Mouse (Mus musculus) urinary bladder, postnatal 14 days (tissue): Measurements from ENCODE around the gene Slc22a14.
"Not testable (repeated sequence)": the region's sequence is repeated elsewhere in the genome, so short reads cannot be mapped to it uniquely, and the experiment has no call there.

Source experiments
- DNase-seq: peaks from one replicate; pipeline ENCODE4 v3.0.0; 2021; ENCODE audit warnings: low spot score

Gene Slc22a14

DNA sequence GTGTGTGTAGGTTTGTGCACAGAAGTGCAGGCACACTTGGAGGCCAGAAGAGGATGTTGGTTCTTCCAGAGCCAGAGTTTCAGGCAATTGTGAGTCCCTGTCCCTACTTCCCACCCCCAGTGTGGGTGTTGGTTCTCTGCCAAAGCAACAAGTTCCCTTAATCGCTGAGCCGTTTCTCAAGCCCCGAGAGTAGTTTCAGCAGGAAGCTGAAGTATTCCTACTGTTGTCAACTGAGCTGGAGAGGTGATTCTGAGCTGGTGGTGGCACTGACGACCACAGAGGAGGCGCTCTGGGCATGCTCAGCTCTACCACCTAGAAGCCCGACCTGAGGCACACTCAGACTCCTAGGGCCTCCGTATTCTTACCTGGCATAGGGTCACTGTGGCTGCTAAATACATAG is at the start of gene Slc22a14:
Gene Slc22a14, minus strand, starts transcription at position 270 of the 400 bp plus-strand sequence.
- DNase-seq = no peak

DNA sequence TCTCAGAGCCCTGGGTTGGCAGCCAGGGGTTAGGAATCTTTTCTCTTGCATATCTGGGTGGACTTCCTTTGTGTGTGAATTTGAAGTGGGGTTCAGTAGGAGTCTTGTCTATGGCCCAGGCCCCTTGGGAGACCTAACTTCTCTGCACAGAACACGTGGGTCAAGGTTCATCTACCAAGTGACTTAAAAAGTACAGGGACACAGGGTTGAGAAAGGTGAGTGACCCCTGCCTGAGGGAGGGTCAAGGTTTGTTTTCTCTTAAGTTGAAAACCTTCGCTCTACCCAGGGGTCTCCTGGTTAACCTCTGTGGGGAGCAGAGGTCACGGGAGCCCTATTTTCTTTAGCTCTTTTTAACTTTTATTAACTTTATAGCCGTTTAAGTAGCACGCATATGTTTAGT is 44.5 kb upstream of the Slc22a14 start:
- no peak for DNase-seq

DNA sequence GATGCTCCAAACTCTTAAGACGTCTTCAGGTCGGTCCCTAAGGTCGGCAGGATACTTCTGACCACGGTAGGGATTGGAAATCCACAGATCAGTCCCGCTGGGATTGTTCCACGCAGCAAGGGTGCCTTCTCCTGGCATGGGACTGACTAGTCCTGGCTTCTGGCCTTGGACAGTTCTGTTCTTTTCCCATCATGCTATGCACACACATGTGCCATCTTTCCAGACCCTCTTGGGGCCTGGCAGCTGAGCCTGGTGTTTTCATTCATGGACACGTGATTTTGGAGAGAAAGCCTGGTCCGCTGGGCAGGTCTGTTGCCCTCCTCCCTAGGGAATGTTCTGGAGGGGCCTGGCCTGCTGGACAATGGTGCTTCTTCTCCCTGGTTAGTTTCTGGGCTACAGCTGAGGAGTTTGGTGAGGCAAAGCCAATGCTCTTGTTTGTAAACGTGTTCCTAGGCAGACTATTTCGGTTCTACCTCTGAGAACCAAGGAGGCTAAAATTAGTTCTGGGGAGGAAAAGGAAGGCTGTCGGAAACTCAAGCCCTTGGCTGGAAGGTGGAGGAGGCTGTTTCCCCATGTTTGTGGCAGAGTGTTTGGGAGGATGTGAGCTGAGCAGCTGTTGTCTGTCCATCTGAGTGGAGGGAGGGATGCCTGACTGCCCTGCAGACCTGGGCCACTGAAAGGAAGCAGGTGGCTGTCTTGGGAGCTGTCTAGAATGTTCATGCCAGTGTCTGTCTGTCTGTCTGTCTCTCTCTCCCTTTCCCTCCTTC is 43.7 kb upstream of the Slc22a14 start:
- no peak for DNase-seq

DNA sequence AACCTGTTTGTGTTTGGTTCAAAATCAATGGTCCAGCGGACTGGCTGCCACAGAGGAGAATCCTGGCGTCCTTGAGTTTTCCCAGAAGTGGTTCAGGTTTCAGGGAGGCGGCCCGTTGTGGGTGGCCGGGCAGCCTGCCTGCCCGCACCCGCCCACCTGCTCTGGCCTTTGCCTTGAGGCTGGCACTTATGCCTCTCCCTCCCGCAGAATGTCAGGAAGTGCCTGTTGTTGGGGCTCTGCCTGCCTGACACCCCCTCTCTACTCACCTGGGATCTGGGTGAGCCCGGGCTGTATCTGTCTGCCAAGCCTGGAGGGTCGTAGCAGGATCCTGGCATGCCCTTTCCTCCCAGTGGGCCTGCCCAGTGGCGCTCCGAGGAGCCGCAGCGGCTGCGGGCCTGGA is 42.5 kb upstream of the Slc22a14 start:
- DNase-seq = no peak

DNA sequence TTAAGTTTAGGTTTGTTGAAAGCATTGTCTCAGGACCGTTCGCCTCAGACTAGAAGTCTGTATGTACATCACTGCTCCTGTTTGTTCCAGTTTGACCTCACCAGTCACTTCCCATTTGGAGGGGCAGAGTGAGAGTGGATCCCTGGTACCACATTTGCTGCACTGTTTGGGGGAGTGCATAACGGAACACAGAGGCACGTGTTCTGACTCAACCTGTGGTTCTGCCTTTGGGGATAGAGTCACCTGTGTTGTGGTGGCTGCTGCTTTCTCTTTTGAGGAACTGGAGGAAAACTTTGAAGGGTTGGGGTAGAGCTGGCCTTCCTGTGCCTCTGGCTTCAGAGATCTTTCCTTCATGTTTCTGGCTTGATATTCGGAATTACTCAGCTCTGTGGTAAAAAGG is 38.7 kb upstream of the Slc22a14 start:
- no peak for DNase-seq

DNA sequence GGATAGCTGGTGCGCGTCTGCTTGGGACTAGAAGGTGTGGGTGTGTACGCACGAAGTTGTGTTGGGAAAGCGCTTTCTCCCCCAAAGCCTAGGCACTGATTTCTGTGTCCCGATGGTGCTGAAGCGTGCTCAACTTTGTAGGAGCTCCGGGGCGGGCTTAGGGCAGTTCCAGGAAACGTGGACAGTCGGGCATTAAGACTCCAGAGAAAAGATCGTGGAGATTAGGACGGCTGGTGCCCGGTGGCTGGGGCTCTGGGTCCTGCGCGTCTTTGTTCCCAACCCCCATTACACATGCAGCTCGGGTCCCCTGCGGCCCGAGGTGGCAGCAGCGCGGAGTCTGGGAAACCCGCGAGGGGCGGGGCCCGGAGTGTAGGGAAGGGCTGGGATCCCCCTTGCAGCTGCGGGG is 37.9 kb upstream of the Slc22a14 start:
- peak; percentile 24 for DNase-seq

DNA sequence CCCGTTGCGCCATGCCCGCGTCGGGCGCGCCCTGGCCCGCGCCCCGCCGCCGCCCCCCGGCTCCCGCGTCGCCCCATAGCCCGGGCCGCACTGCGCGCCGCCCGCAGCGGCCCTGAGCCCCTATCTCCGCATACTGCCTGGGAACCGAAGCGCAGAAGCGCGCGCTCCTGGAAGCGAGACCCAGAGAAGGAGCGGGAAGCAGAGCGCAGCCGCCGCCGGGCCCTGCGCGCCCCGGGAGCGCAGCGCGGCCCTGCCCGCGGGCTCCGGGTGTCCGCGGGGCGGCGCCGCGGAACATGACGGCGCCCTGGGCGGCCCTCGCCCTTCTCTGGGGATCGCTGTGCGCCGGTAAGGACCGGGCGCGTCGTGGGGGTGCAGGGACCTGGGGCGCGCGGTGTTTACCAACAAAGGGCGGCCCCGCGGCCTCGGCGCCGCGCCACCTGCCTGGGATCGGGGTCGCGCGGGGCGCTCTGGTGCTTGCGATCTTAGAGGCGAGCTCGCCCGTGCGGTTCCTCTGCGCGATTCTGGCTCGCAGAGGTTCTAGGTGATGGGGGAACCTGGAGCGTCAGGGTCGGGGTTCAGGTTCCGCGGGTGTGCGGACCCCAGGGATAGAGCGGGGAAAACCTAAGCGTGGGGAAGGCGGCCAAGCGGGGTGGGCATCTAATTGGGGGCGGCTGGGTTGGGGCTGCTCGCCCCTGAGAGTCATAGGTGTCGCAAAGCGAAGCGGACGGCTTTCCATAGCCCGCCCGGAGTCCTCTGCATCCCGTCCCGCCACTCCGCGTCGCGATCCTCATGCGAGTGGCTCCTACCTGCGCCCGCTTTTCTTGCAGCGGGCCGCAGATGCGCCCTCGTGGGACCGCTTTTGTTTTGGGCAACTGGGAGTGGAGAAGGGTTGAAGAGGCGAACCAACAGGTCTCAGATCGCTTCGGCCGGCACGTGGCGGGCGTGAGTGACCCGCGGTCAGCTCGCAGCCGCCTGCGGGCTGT is 37.2 kb upstream of the Slc22a14 start:
- DNase-seq = peak; percentile 42

DNA sequence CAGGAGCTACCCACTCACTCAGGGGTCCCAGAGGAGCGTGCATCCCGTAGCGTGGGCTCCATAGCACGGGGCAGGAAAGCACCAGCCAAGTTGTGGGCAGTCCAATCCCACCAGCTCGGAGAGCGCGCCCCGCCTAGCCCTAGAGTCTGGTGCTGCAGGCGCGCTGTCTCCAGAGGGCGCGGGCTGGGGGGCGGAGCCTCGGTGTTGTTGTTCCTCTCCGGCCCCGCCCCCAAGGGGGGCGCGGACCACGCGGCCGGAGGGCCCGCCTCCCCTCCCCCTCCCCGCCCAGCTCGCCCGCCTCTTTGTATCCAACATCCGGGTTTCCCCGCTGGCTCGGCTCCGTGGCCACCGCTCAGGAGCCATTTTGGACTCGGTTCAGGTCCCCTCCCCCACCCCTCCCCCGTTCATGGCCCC is 36.5 kb upstream of the Slc22a14 start, which contains the start of gene Acvr2b:
Gene Acvr2b, plus strand, starts transcription at position 318 of the 414 bp plus-strand sequence.
- peak; percentile 96 for DNase-seq

DNA sequence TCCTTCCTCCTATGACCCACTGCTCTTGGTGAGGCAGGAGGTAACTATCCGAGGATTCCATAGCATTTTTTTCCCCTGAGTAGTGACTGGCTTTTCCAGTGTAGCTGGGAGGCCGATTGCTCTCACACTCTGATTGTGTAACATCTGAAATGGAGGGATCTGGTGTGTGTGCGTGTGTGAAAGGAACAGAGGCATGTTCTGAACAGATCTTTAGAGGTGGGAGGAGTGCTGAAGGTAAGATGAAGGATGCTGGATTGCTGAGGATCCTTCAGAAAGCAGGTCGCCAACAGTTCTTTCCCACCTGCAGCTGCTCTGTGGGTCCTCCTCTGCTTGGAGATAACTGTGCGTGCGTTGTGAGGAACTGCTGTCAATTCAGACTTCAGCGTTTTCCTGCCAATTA is 36.0 kb upstream of the Slc22a14 start:
- no peak for DNase-seq

DNA sequence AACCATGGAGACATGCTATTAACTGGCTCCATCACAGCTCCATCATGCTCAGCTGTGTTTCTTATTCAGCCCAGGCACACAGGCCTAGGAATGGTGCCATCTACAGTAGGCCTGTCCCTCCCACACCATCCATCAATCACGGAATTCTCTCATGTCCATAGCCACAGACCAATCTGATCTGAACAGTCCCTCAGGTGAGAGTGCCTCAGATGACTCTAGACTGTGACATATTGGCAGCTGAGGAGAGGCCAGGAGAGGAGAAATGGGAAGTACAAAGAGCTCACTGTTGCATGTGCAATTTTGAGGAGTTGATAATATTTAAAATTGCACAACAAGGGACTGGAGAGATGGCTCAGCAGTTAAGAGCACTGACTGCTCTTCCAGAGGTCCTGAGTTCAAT is 29.5 kb upstream of the Slc22a14 start:
- DNase-seq = no peak

DNA sequence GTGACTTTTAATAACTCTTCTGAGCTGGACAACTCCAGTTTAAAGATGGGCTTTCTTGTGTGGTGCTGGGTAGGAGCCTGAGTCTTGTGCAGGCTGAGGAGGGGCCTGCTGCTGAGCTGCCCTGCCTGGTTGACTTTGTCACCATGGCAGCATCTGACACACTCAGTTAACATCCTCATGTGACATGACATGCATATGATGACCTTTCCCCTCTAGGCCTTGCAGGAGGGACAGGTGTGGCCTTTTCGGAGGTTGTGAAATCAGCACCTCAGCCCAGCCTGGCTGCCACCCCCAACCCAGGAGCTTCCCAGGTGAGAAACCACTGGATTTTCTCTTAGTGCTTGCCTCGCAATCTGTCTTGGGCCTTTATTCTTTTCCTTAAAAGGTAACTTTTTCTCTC is 24.9 kb upstream of the Slc22a14 start:
- no peak for DNase-seq

DNA sequence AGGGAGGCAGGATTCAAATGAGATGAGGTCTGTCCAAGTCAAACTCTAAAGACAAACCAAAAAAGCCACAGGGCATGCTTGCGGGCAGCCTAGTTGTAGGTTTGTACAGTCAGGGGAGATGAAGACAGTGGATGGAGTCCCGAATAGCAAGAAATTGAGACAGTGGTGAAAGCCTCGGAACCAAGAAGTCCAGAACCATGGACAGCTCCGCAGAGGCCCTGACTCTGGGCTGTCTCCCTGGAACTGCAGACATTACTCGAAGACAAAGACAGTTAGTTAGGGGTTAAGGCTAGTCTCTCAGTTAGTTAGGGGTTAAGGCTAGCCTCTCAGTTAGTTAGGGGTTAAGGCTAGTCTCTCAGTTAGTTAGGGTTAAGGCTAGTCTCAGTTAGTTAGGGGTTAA is 23.6 kb upstream of the Slc22a14 start:
- DNase-seq = peak; percentile 16

DNA sequence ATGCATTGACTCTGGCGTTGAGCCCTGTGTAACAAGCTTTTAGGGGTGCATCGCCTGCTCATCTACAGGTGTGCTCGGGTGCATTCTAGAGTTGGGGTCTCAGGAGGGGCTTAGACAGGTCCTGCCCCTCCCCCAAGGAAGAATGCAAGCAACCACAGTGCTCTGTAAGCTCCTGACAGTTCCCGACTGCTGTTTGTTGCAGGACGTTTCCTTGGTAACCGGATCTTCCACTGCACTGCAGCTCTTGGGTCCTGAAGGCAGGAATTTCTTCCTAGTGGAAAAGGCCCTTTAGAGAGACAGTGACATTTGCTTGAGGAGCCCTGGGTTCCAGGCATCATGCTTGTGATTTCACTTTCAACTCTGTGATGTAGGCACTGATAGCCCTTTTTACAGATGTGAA is 17.2 kb upstream of the Slc22a14 start:
- DNase-seq = no peak

DNA sequence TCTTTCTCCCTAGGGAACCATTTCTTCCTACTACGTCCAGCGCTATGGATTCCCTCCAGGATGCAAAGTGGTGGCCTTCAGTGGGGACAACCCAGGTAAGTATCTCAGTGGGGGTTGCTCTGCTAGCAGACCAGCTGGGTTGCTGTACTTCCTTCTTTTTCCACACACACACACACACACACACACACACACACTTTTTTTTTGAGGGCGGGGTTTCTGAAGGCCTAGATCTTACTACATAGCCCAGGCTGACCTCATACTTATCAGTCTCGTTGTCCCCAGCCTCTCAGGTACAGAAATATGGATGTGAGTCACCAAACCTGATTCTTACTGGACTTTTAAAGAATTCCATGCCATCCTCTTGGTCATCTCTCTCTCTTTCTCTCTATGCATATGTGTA is 12.9 kb upstream of the Slc22a14 start:
- DNase-seq = no peak

DNA sequence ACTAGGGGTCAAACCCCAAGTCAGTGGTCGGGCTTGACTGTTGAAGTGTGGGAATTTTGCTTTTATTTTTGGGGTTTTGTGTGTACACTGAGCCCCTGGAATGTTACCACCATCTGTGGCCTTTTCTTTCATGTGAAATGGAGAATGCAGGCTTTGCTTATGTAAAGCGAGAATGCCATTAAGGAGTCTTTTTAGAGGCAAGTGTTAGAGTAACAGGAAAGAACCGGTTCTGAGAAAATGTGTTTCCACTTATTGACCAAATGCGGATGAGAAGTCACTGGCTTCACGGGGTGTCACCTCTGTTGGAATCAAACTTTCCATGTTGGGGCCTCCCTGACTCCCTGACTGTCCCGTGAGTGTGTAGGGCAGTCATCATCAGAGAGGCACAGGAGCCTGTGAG is 10.2 kb upstream of the Slc22a14 start:
- DNase-seq = no peak

DNA sequence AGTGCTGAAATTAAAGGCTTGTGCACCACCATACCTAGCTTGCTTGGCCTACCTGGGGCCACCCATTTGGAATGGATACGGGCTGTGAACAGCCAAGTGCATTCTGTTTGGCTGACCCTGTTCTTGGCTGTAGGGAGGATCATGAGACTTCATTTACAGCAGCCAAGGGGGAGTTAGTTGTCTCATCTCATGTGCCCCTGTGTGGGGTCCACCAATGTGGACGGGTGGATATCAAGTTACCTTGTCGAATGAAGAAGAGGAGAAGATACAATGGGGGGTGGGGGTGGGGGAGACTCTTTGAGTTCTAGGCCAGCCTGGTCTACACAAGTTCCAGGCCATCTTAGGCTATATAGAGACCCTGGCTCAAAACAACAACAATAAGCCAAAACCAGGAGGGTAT is 9.7 kb upstream of the Slc22a14 start:
- DNase-seq = no peak

DNA sequence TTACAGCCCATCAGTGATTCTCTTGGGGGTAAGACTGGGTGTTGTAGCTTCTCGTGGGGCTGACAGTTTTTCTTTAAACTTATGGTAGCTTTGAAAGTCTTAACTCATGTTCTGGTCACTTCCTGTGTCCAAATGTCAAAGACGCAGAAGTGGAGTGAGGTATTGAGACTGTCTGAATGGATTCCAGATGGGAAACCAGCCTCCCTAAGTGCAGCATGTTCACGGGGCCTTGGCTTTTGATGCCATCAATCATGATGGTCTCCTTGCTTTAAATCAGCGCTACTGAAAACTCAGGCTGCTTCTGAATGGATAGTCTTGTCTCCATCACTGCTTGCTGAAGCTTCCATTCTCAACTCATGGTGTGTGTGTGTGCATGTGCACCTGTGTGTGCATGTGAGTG is 5.9 kb upstream of the Slc22a14 start:
- no peak for DNase-seq

DNA sequence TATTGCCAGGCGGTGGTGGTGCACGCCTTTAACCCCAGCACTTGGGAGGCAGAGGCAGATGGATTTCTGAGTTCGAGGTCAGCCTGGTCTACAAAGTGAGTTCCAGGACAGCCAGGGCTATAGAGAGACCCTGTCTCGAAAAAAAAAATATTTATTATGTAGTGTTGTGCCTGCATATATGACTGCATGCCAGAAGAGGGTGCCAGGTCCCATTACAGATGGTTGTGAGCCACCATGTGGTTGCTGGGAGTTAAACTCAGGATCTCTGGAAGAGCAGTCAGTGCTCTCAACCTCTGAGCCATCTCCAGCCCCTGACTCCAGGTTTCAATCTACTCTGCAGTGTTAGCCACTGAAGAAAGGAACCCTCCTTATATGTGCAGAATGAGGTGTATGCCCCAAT is 5.4 kb upstream of the Slc22a14 start:
- not testable (repeated sequence) for DNase-seq

DNA sequence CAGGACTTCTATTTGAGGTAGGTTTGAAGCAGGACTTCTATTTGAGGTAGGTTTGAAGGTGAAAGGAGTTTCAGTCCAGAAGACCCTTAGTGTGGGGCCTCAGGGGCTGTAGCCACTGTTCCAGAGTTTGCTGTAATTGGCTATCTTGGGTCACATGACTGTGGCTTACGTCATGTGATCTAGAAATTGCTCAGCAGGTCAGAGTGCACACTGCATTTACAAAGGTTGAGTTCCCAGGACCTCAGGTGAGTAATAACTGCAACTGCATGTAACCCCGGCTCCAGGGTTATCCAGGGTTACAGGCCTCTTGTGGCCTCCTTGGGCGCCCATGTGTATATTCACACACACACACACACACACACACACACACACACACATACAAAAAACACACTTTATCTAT is 3.0 kb upstream of the Slc22a14 start:
- DNase-seq = no peak

DNA sequence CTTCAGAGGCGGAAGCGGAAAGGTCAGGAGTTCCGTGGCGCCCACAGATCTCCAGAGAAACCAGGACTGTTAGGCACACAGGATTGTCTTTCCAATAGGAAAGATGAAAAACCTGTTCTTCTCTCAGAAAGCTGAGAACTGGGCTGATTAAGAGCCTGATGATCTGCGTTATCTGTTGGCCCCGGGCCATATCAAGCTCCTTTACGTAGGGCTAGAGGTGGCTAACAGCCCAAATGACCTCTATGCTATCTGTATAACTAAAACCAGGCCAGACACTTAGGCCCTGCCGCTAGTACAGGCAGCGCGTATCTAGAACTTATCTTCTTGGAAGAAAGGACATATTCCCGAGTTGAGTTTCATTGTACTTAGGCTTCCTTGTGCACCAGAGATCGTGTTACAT is 2.1 kb downstream of the Slc22a14 start:
- no peak for DNase-seq

DNA sequence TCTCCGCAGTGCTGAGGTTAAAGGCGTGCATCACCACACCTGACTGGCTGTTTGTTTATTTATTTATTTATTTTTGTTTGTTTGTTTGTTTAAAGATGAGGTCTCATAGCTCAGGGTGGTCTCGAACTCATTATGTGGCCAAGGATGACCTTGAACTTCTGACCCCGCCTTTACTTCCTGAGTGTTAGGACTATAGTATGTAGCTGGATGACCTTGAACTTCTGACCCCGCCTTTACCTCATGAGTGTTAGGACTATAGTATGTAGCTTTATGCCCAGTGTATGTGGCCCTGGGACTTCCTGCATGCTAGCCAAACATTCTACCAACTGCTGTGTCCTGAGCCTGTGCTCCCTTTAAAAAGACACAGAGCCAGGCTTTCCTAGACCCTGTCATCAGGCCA is 3.9 kb downstream of the Slc22a14 start:
- no peak for DNase-seq

DNA sequence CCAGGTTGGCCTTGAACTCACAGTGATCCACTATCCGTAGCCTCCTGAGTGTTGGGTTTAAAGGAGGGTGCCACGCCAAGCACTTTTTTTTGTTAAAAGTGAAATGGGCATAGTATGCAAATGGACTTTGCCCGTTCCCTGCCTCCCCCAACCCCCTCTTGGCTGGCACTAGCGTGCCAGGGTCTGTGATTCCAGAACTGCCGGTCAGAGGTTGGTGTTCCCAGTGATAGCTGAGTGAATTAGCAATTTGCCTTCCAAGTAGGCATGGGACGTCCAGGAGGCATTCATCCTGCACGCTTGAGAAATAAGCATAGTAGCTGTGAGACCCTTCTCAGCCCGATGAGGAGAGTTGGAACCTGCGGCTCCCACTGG is 7.3 kb downstream of the Slc22a14 start:
- DNase-seq = no peak
